Mouse (Mus musculus): Measurements from ENCODE around the gene Commd1. TPM values are rescaled to one million over a fixed set of nuclear protein-coding genes. Genes with fewer than 3 reads are reported as not detected.

Commd1 gene
- total and polyA plus RNA-seq, 3 experiments = 26.7 to 158 (median 138) TPM

GRCm38 (mm10) chr11:22882926-22883325 is 99.3 kb downstream of the Commd1 start:
- DNase-seq = no peak
- Histone ChIP-seq H3K4me3 (no peak overlapping the region), H3K27ac (no peak overlapping the region), H3K79me2 (replicated peaks; ENCODE audit: control insufficient read depth, insufficient read depth, low read length) (no peaks in the 10 kb centered on the region), H3K4me1 (ENCODE audit: control insufficient read depth, insufficient read depth, low read length) (peaks cover 5% of the 10 kb centered on the region), H3K27me3 (ENCODE audit: control insufficient read depth, insufficient read depth, low read length) (no peaks in the 10 kb centered on the region), H3K9ac (ENCODE audit: low read depth, low read length) (no peak overlapping the region), H3K36me3 (ENCODE audit: control insufficient read depth, insufficient read depth, low read length) (no peaks in the 10 kb centered on the region)
- intact Hi-C loops (cut with DNase I) = no loop called here
- no peak for TF ChIP-seq POLR2A (IDR thresholded peaks at IDR 0.05; ENCODE audit: insufficient read depth, low read depth, low read length)
- no peak for TF ChIP-seq EP300 (IDR thresholded peaks at IDR 0.05; ENCODE audit: insufficient read depth, low read depth, low read length)
- TF ChIP-seq CTCF (IDR thresholded peaks at IDR 0.05) = no peak

- no peak overlapping the region for H3K9ac ChIP-seq (ENCODE audit: low read depth, low read length)
- H3K79me2 ChIP-seq (replicated peaks; ENCODE audit: control insufficient read depth, insufficient read depth, low read length) = no peaks in the 10 kb centered on the region
- WGBS = 37% methylated on average over 3 of the region's 3 CpGs
- intact Hi-C loops (cut with DNase I) = no loop called here
- 0 out of 2 replicates have a peak, but pooled peaks have one; percentile 44 for TF ChIP-seq EP300 (IDR thresholded peaks at IDR 0.05; ENCODE audit: insufficient read depth, low read depth, low read length)
- no peak for TF ChIP-seq POLR2A (IDR thresholded peaks at IDR 0.05; ENCODE audit: insufficient read depth, low read depth, low read length)
- TF ChIP-seq CTCF (IDR thresholded peaks at IDR 0.05) = no peak
- DNase-seq = no peak
- no peak overlapping the region for H3K4me3 ChIP-seq
- H3K4me1 ChIP-seq (ENCODE audit: control insufficient read depth, insufficient read depth, low read length) = peaks cover 5% of the 10 kb centered on the region
- peak overlapping the region; percentile 6; the same call in 1 of the 2 replicates for H3K27ac ChIP-seq
- no peaks in the 10 kb centered on the region for H3K36me3 ChIP-seq (ENCODE audit: control insufficient read depth, insufficient read depth, low read length)
- no peaks in the 10 kb centered on the region for H3K27me3 ChIP-seq (ENCODE audit: control insufficient read depth, insufficient read depth, low read length)
These were observed 101.6 kb downstream of the Commd1 start for GRCm38 (mm10) chr11:22880383-22881172.

GRCm38 (mm10) chr11:22879645-22880044 is 102.5 kb downstream of the Commd1 start:
- Histone ChIP-seq H3K4me3 (no peak overlapping the region), H3K27ac (no peak overlapping the region), H3K4me1 (ENCODE audit: control insufficient read depth, insufficient read depth, low read length) (peaks cover 5% of the 10 kb centered on the region), H3K9ac (ENCODE audit: low read depth, low read length) (no peak overlapping the region), H3K79me2 (replicated peaks; ENCODE audit: control insufficient read depth, insufficient read depth, low read length) (no peaks in the 10 kb centered on the region), H3K27me3 (ENCODE audit: control insufficient read depth, insufficient read depth, low read length) (no peaks in the 10 kb centered on the region), H3K36me3 (ENCODE audit: control insufficient read depth, insufficient read depth, low read length) (no peaks in the 10 kb centered on the region)
- intact Hi-C loops (cut with DNase I) = no loop called here
- WGBS = 60% methylated on average over 4 of the region's 4 CpGs
- TF ChIP-seq EP300 (IDR thresholded peaks at IDR 0.05; ENCODE audit: insufficient read depth, low read depth, low read length) (no peak), POLR2A (IDR thresholded peaks at IDR 0.05; ENCODE audit: insufficient read depth, low read depth, low read length) (no peak), CTCF (IDR thresholded peaks at IDR 0.05) (no peak)
- DNase-seq = no peak

- 77% methylated on average over 3 of the region's 3 CpGs for WGBS
- Histone ChIP-seq H3K79me2 (replicated peaks; ENCODE audit: control insufficient read depth, insufficient read depth, low read length) (no peaks in the 10 kb centered on the region), H3K36me3 (ENCODE audit: control insufficient read depth, insufficient read depth, low read length) (no peaks in the 10 kb centered on the region), H3K9ac (ENCODE audit: low read depth, low read length) (no peak overlapping the region), H3K27me3 (ENCODE audit: control insufficient read depth, insufficient read depth, low read length) (no peaks in the 10 kb centered on the region), H3K27ac (no peak overlapping the region), H3K4me3 (no peak overlapping the region), H3K4me1 (ENCODE audit: control insufficient read depth, insufficient read depth, low read length) (peaks cover 20% of the 10 kb centered on the region)
- no peak for TF ChIP-seq CTCF (IDR thresholded peaks at IDR 0.05)
- no peak for DNase-seq
- intact Hi-C loops (cut with DNase I) = no loop called here
These were observed 105.4 kb downstream of the Commd1 start for GRCm38 (mm10) chr11:22876680-22877330.

GRCm38 (mm10) chr11:22875279-22875678 is 106.9 kb downstream of the Commd1 start:
- Histone ChIP-seq H3K36me3 (ENCODE audit: control insufficient read depth, insufficient read depth, low read length) (no peaks in the 10 kb centered on the region), H3K4me3 (no peak overlapping the region), H3K9ac (ENCODE audit: low read depth, low read length) (no peak overlapping the region), H3K4me1 (ENCODE audit: control insufficient read depth, insufficient read depth, low read length) (peaks cover 17% of the 10 kb centered on the region), H3K79me2 (replicated peaks; ENCODE audit: control insufficient read depth, insufficient read depth, low read length) (no peaks in the 10 kb centered on the region), H3K27me3 (ENCODE audit: control insufficient read depth, insufficient read depth, low read length) (no peaks in the 10 kb centered on the region), H3K27ac (no peak overlapping the region)
- no peak for TF ChIP-seq EP300 (IDR thresholded peaks at IDR 0.05; ENCODE audit: insufficient read depth, low read depth, low read length)
- TF ChIP-seq POLR2A (IDR thresholded peaks at IDR 0.05; ENCODE audit: insufficient read depth, low read depth, low read length) = no peak
- no peak for TF ChIP-seq CTCF (IDR thresholded peaks at IDR 0.05)
- intact Hi-C loops (cut with DNase I) = no loop called here
- no peak for DNase-seq
- 81% methylated on average over 4 of the region's 4 CpGs for WGBS

- peaks cover 15% of the 10 kb centered on the region for H3K4me1 ChIP-seq (ENCODE audit: control insufficient read depth, insufficient read depth, low read length)
- H3K27ac ChIP-seq = no peak overlapping the region
- no peaks in the 10 kb centered on the region for H3K27me3 ChIP-seq (ENCODE audit: control insufficient read depth, insufficient read depth, low read length)
- no peak for TF ChIP-seq EP300 (IDR thresholded peaks at IDR 0.05; ENCODE audit: insufficient read depth, low read depth, low read length)
- TF ChIP-seq POLR2A (IDR thresholded peaks at IDR 0.05; ENCODE audit: insufficient read depth, low read depth, low read length) = no peak
- no peak for TF ChIP-seq CTCF (IDR thresholded peaks at IDR 0.05)
- no peaks in the 10 kb centered on the region for H3K36me3 ChIP-seq (ENCODE audit: control insufficient read depth, insufficient read depth, low read length)
- no peak for DNase-seq
- intact Hi-C loops (cut with DNase I) = no loop called here
- 83% methylated on average over 6 of the region's 6 CpGs for WGBS
- no peaks in the 10 kb centered on the region for H3K79me2 ChIP-seq (replicated peaks; ENCODE audit: control insufficient read depth, insufficient read depth, low read length)
- H3K9ac ChIP-seq (ENCODE audit: low read depth, low read length) = no peak overlapping the region
- H3K4me3 ChIP-seq = no peak overlapping the region
These were observed 107.4 kb downstream of the Commd1 start for GRCm38 (mm10) chr11:22874747-22875146.
